Mouse (Mus musculus) midbrain, embryonic 16.5 days (tissue): ENCODE results near the gene Islr2. TPM values are rescaled to one million over a fixed set of nuclear protein-coding genes. Genes with fewer than 3 reads are reported as not detected.
A peak's percentile ranks its signal among the peaks of the same experiment; 100 is the strongest.
"Not testable (repeated sequence)": the region's sequence is repeated elsewhere in the genome, so short reads cannot be mapped to it uniquely, and the experiment has no call there.

Experiments used
- ATAC-seq: fragments of 200-750 bp; cut with Nextera tagmentation; 2 replicates; pipeline ENCODE4 v1.8.0; 2017; ENCODE audit warnings: moderate TSS enrichment
- H3K27ac ChIP-seq: fragments of 300-500 bp; sonication (generic); 2 replicates; pipeline ENCODE4 v1.5.1; 2014; ENCODE audit warnings: mild to moderate bottlenecking, low read length, mixed read lengths
- H3K27me3 ChIP-seq: fragments of 300-500 bp; sonication (generic); 2 replicates; pipeline ENCODE4 v1.6.1; 2014; ENCODE audit warnings: low read depth, low read length, mixed read lengths; ENCODE audit not compliant: control insufficient read depth, insufficient read depth
- H3K36me3 ChIP-seq: fragments of 300-500 bp; sonication (generic); 2 replicates; pipeline ENCODE4 v1.6.1; 2014; ENCODE audit warnings: mild to moderate bottlenecking, low read length, moderate library complexity, mixed read lengths; ENCODE audit not compliant: control insufficient read depth, insufficient read depth
- H3K4me1 ChIP-seq: fragments of 300-500 bp; sonication (generic); 2 replicates; pipeline ENCODE4 v1.6.1; 2014; ENCODE audit warnings: mild to moderate bottlenecking, low read length, mixed read lengths; ENCODE audit not compliant: control insufficient read depth, insufficient read depth
- H3K4me2 ChIP-seq: fragments of 300-500 bp; sonication (generic); 2 replicates; pipeline ENCODE4 v1.6.1; 2014; ENCODE audit warnings: mild to moderate bottlenecking, low read length, mixed read lengths
- H3K4me3 ChIP-seq: fragments of 300-500 bp; sonication (generic); 2 replicates; pipeline ENCODE4 v1.5.1; 2014; ENCODE audit warnings: low read depth, mild to moderate bottlenecking, low read length, moderate library complexity, mixed read lengths
- H3K9ac ChIP-seq: fragments of 300-500 bp; sonication (generic); 2 replicates; pipeline ENCODE4 v1.6.1; 2014; ENCODE audit warnings: low read depth, low read length, mixed read lengths
- H3K9me3 ChIP-seq: fragments of 300-500 bp; sonication (generic); replicated peaks from 2 replicates; pipeline ENCODE4 v1.6.1; 2014; ENCODE audit warnings: mild to moderate bottlenecking, low read length, mixed read lengths; ENCODE audit not compliant: control insufficient read depth, poor library complexity, severe bottlenecking
- WGBS: fragments of 180-500 bp; shearing (Covaris S2); extraction: QIAGEN DNeasy Blood & Tissue Kit; methylation state at CpG from one replicate; pipeline ENCODE4 v1.1.7; 2014; 5-methylcytosine and 5-hydroxymethylcytosine counted together
- polyA plus RNA-seq: library from polyadenylated mRNA; unstranded; fragments of >200 nt; fragmentation: Nextera tagmentation; extraction: Ambion mirVana; gene quantifications from 2 replicates; pipeline ENCODE4 v1.2.1, GENCODE M21; 2015

The Islr2 gene
- 38.0 and 42.3 TPM in 2 replicates for polyA plus RNA-seq

DNA sequence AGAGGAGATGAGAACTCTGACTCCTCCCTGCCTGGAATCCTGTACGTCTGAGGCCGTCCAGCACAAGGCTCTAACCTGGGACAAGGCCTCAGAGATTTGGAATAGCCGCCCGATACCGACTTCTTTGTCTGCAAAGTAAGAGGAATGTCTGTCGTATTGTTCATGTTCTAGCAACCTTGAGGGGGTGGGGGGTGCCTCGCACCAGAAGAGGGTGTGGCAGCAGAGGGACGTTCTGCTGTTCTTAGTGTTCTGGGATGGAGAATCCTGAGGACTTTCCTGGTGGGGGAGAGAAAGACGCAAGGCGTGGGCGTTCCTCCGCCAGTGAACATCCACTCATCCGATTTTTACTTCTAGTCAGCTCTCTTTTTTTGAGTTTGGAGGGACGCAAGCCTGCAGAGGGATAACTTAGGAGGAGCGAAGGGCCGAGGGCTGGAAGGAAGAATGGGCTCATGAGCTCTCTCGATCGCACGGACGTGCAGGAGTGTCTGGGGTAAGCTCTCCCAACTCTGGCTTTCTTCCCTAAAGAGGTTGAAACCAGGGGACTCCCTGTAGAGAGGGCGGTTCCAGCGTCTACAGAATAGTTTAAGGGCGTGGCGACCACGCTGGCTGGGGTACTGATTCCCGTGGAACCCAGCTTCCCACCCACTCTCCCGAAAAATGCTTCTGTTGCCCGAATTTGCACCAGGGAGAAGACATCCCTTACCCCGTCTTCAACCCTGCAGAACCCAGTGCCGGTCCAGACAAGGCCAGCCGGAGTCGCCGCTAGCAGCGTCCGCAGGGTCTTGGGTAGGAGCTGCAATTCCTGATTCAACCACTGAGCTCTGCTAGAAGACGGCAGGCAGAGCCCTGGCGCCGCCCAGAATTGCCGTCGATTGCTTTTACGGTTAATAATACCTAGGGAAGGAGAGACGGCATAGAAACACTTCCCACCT, at the start of gene Islr2, which contains the start of gene Islr:
Gene Islr2 (minus strand): TSS at position 804 of the 932 bp plus-strand sequence.
Gene Islr (minus strand): TSS at position 791 of the 932 bp plus-strand sequence.
- peak; percentile 41 for ATAC-seq
- Histone ChIP-seq H3K4me1 (peaks cover 13% of the 10 kb centered on the region), H3K36me3 (no peaks in the 10 kb centered on the region), H3K9me3 (no peaks in the 10 kb centered on the region), H3K9ac (peak within 1 kb of the TSS; percentile 62), H3K27ac (peak within 1 kb of the TSS; percentile 76), H3K4me2 (peak within 1 kb of the TSS; percentile 80), H3K27me3 (peaks cover 31% of the 10 kb centered on the region), H3K4me3 (peak within 1 kb of the TSS; percentile 45)
- 1% methylated on average over 42 of the region's 42 CpGs for WGBS

DNA sequence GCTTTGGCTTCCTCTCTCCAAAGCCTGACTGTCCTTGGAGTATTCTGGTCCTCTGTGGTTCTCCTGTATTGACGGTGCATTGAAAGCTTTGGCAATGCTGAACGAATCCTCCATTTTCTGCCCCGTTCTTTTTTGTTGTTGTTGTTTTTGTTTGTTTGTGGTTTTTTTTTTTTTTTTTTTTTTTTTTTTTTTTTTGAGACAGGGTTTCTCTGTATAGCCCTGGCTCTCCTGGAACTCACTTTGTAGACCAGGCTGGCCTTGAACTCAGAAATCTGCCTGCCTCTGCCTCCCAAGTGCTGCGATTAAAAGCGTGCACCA, 49.6 kb upstream of the Islr2 start:
- peak overlapping the region; percentile 8; the same call in 1 of the 2 replicates for H3K27ac ChIP-seq
- H3K4me3 ChIP-seq: peak overlapping the region; percentile 46
- H3K9ac ChIP-seq: peak overlapping the region; percentile 65
- not testable (repeated sequence) for H3K27me3 ChIP-seq, H3K9me3 ChIP-seq
- WGBS: 63% methylated on average over 5 of the region's 5 CpGs
- H3K36me3 ChIP-seq: peaks cover 11% of the 10 kb centered on the region; the same call in 1 of the 2 replicates
- peak overlapping the region; percentile 77 for H3K4me2 ChIP-seq
- peaks cover 15% of the 10 kb centered on the region for H3K4me1 ChIP-seq
- ATAC-seq: 0 out of 2 replicates have a peak, but pooled peaks have one; percentile 3

DNA sequence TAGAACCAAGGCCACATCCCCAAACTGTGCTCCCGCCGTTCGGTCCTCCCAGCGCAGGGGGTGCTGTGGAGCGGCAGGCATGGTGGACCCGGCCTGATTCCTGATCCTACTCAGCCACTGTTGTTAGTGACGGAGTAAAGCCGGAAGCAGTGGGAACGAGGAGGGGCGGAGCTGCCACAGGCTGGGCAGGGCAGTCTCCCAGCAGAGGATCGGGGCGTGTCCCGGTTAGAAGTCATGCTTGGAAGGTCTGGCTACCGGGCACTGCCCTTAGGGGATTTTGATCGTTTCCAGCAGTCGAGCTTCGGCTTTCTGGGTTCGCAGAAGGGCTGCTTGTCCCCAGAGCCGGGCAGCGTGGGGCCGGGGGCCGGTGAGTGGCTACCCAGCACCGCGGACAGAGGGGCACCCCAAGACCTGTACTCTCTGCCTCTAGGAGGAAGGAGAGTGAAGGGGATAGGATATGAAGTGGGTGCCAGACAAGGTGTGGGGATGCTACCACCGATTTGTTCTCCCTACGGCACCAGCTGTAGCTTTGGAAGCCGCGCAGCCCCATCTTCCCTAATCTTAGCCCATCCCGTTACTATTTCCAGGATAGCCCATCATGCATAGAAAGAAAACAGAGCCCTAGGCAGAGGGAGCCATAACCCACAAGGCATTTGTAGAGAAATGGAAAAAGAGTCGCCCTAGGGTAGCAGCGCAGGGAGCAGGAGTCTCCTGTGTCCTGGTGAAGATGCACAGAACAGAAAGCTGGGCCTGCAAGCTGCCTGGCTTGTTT, 49.1 kb upstream of the Islr2 start, which contains the start of gene Stoml1:
Gene Stoml1 (plus strand): TSS at position 132 of the 772 bp plus-strand sequence.
- under 1% methylated on average over 30 of the region's 31 CpGs for whole genome bisulfite sequencing
- Histone ChIP-seq H3K27me3 (no peaks in the 10 kb centered on the region), H3K9ac (peak within 1 kb of the TSS; percentile 65), H3K36me3 (peaks cover 8% of the 10 kb centered on the region; the same call in 1 of the 2 replicates), H3K27ac (peak within 1 kb of the TSS; percentile 8; the same call in 1 of the 2 replicates), H3K4me3 (peak within 1 kb of the TSS; percentile 46), H3K4me2 (peak within 1 kb of the TSS; percentile 77), H3K4me1 (peaks cover 15% of the 10 kb centered on the region), H3K9me3 (no peaks in the 10 kb centered on the region)
- ATAC-seq: peak; percentile 96

DNA sequence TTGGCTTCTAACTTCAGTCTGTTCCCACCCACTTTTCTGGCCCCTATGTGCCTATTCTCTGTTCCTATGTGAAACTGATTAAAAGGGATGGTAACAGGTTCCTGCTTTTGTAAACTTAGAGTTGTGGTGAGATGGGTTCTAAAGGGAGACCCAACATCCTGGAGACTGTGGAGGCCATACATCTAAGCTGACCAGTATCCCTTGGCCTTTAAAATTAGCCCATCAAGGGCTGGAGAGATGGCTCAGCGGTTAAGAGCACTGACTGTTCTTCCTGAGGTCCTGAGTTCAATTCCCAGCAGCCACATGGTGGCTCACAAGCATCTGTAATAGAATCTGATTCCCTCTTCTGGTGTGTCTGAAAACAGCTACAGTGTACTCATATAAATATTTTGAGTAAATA, 46.6 kb upstream of the Islr2 start:
- WGBS: 85% methylated on average over 1 of the region's 1 CpGs
- not testable (repeated sequence) for H3K9ac ChIP-seq, ATAC-seq

DNA sequence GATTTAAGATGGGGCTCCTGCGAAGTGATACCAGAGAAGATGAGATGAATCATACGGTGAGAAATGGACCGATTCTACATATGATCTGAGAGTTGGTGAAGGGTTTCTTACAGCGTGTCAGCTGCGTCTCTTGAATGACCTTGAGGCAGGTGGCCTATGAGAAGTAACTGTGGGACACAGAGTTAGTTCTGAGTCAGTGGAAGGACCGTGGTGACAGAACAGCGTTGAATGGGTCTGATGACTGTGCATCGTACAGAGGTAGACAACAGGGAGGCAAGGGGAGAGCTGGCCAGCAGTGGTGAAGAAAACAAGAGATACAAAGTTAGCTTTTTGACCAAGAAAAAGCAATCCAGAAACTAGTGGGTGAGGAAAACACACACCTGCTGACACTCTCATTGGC, 46.2 kb upstream of the Islr2 start:
- Histone ChIP-seq H3K4me2 (no peak overlapping the region), H3K4me1 (peaks cover 20% of the 10 kb centered on the region), H3K9me3 (no peaks in the 10 kb centered on the region), H3K4me3 (no peak overlapping the region), H3K36me3 (no peaks in the 10 kb centered on the region), H3K27ac (no peak overlapping the region), H3K9ac (no peak overlapping the region), H3K27me3 (no peaks in the 10 kb centered on the region)
- WGBS: 78% methylated on average over 8 of the region's 8 CpGs
- ATAC-seq: no peak

More for the DNA sequence above, 46.6 kb upstream of the Islr2 start:
- not testable (repeated sequence) for H3K9me3 ChIP-seq, H3K36me3 ChIP-seq, H3K4me3 ChIP-seq, H3K4me2 ChIP-seq, H3K27ac ChIP-seq, H3K27me3 ChIP-seq
- H3K4me1 ChIP-seq: peaks cover 20% of the 10 kb centered on the region

DNA sequence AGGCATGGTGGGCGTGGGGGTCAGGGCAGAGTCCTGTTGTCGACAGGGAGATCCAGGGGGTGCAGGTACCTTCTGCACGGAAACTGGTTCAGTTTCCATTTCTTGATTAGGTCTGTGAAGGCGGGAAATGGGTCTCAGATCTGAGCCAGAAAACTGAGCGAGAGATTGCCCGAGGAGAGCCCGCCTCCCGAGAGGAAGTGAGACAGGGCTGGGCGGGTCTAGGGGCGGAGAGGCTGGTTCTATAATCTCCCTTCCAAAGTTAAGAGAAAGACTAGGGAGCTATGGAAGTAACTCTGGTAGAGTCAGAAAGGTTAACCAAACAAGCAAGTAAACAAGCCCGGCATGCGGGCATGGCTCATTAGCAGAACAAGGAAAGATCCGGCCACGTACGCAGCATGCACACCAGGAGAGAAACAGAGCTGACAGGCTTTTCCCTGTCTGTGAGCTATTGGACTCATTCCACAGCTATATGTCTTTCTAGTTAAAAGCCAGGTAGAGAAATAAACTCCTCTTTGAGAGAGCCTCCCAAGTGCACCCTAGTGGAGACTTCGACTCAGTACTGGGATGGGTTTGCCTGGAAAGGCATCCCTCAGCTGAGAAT, 45.6 kb upstream of the Islr2 start, which contains the start of gene Pml:
Gene Pml (minus strand): TSS at position 195 of the 601 bp plus-strand sequence.
- no peaks in the 10 kb centered on the region for H3K9me3 ChIP-seq
- H3K9ac ChIP-seq: peak within 1 kb of the TSS; percentile 53
- peak within 1 kb of the TSS; percentile 62 for H3K4me2 ChIP-seq
- under 1% methylated on average over 16 of the region's 16 CpGs for WGBS
- no peaks in the 10 kb centered on the region for H3K36me3 ChIP-seq
- peaks cover 17% of the 10 kb centered on the region for H3K4me1 ChIP-seq
- H3K27me3 ChIP-seq: no peaks in the 10 kb centered on the region
- peak within 1 kb of the TSS; percentile 34 for H3K4me3 ChIP-seq
- ATAC-seq: no peak
- peak within 1 kb of the TSS; percentile 23; the same call in 1 of the 2 replicates for H3K27ac ChIP-seq

DNA sequence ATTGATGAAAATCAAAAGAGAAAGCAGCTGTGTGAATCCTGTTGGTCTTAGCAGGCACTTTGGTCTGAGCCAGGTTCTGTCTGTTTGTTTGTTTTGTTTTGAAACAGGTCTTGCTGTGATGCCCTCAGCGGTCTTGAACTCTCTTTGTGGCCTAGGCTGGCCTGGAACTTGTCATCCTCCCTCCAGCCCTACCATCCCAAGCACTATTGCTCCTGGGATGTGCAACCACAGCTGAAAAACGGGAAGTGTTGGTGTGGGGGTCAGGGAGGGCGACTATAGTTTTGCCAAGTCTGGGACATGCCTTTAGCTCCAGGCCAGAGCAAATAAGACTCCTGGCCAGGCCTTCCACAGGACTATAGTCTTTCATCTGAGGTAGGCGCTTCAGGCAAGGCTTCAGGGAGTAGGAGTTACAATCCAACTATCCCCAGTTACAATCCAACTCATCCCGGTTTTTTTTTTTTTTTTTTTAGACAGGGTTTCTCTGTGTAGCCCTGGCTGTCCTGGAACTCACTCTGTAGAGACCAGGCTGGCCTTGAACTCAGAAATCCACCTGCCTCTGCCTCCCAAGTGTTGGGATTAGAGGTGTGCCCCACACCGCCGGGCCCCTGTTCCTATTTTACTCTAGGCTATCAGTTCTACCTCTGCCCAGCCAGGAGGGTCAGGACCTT, 44.8 kb upstream of the Islr2 start:
- H3K4me1 ChIP-seq: peaks cover 9% of the 10 kb centered on the region
- no peaks in the 10 kb centered on the region for H3K27me3 ChIP-seq
- H3K4me2 ChIP-seq: peak overlapping the region; percentile 62
- no peaks in the 10 kb centered on the region for H3K36me3 ChIP-seq
- no peak overlapping the region for H3K27ac ChIP-seq
- ATAC-seq: no peak
- peak overlapping the region; percentile 34 for H3K4me3 ChIP-seq
- H3K9ac ChIP-seq: peak overlapping the region; percentile 53
- 51% methylated on average over 7 of the region's 7 CpGs for WGBS
- no peaks in the 10 kb centered on the region for H3K9me3 ChIP-seq
